Mouse (Mus musculus) right cerebral cortex, postnatal 4 days (tissue): ENCODE measurements at regions not wholly inside any gene's neighbourhood (a gene's known extent, or its start where the extent isn't known, plus 50 kb on each side); places are given as distances from the start of the nearest gene placed in this dataset.
A peak's percentile ranks its signal among the peaks of the same experiment; 100 is the strongest.
"Not testable (repeated sequence)": the region's sequence is repeated elsewhere in the genome, so short reads cannot be mapped to it uniquely, and the experiment has no call there.

Experiments used
- DNase-seq: peaks from one replicate; pipeline ENCODE4 v3.0.0-alpha.2; 2022

GRCm38 (mm10) chr10:120726369-120726768, 172.5 kb downstream of the Msrb3 start:
- DNase-seq = no peak

GRCm38 (mm10) chr10:120721956-120722532, 176.9 kb downstream of the Msrb3 start:
- DNase-seq = no peak

GRCm38 (mm10) chr10:120720981-120721380, 177.9 kb downstream of the Msrb3 start:
- DNase-seq = no peak

DNA sequence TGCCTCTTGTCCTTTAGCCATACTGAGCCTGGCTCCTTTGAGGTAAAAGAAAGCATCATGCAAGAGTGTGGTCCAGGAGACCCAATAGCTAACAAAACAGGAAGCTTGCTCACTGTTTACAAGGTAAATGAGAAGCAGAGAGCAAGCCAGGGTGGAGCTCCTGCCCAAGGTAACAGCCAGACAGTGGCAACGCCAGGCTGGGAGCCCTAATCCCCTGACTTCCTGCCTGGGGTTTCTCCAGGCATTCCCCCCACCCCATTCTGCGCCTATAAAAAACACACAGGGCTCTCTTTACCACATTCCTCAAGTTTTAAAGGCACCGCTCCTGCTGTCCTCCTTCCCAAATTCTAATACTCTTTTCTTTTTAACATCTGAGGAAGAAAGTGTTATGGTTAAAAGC, 178.8 kb downstream of the Msrb3 start:
- DNase-seq = no peak

- DNase-seq = no peak
Measured at GRCm38 (mm10) chr10:120717159-120717567, 181.7 kb downstream of the Msrb3 start.

GRCm38 (mm10) chr10:120716391-120716790, 182.5 kb downstream of the Msrb3 start:
- DNase-seq = no peak

- DNase-seq = peak; percentile 10
Measured at GRCm38 (mm10) chr10:120707771-120708750, 190.8 kb downstream of the Msrb3 start.

DNA sequence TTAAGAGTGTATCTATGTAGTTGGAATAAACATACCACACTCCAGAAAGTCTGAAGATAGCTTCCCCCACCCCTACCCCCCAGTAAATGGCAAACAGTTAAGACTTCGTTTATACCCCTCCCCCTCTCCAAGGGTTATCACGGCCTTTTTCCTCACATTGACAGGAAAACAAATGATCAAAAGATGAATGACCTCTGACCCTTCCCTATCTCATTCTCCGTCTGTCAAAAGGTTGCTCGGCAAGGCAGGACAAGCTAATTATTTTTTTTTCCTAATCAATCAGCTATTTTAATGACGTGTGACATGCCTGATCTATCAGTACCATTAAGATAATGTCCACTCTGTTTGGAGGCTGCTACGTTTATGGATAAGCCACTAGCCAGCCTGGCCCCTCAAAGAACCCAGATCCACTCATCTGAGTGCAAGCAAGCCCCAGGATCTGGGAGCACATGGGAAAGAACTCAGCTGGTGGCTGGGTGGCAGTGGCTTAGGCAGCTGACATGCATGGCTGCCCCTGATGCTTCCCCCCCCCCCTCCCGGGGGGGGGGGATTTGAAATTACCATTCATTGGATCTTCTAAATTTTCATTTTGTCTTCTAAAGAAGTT, 192.1 kb downstream of the Msrb3 start:
- DNase-seq = no peak

GRCm38 (mm10) chr10:120701833-120702232, 197.1 kb downstream of the Msrb3 start:
- peak; percentile 77 for DNase-seq

DNA sequence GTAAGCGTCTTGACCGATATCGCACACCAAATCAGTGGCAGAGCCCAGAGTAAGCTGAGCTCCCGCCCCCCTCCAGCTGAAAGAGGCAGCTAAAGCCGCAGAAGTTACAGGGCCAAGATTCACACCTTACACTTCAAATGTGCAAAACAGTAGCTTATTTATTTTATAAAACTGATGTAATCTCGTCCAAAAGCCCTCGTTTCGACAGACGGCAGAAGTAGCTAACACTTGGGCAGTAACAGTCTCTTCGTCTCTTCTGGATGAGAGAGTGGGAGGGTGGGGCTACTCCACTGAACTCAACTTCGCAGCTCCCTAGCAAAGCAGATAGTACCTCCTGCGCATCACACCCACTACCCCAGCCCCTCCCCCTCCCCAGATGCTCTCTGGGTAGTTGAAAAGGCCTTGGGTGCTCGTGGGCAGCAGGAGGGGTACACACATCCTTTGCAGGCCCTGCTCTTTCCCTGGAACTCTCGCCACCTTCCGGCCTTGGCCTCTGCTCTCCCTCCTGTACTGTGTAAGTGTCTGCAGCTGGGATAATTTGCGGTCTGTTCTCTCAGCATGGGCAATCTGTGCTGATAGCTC, 201.5 kb downstream of the Msrb3 start:
- DNase-seq = no peak

- no peak for DNase-seq
Measured at GRCm38 (mm10) chr10:120696481-120696880, 202.4 kb downstream of the Msrb3 start.

- no peak for DNase-seq
Measured at GRCm38 (mm10) chr10:120694472-120694871, 204.4 kb downstream of the Msrb3 start.

DNA sequence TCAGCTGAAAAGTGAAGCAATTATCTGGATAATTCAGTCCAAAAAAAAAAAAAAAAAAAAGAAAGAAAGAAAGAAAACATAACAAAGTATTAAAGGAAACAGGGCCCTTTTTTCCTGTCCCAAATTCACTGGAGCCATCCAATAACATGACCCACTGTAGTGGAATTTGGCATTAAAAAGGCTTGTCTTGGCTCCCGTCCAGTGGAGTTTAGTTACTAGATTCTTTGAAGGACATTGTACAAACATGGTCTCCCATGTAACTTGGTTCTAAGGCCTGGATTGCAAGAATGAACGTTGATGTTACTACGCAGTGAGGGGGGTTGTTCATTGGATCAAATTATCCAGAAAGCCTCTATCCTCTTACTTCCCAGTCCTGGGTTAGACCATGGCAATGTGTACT, 207.4 kb downstream of the Msrb3 start:
- DNase-seq = peak; percentile 19

DNA sequence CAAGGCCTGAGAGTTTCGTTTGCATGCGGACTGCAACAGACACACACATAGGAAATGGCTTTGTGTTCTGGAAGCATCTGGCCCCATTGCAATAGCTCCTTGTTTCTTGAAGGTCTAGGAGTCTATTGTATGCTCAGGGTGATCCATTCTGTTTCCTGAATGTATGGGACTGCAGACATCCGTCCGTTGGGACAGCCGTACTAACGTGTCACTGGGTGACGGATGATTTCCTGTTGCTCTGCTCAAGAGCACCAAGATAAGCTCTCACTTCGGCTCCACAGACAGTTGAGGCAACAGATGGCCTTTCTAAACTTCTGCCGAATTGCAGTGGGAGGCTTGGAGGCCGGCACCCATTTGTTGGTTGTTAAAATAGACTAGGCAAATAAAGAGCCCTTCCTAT, 209.9 kb upstream of the Hmga2 start:
- DNase-seq = no peak

DNA sequence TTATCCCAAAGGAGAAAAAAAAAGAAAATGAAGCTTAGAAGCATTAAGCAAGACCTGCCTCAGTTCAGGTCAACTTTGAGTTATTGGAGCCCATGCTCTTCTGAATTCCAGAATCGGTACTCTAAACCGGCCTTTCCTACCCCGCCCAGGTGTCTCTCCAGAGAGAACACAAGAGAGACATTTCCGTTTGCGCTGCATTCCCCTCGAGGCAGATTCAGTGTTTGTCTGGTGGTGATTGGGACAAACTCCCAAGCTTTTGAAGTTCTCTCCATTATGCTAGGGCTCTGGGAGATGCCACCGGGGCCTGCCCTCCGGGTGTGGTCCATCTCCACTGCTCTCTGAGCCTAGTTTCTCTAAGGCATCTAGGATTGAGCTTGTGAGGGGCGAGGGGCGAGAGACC, 205.8 kb upstream of the Hmga2 start:
- DNase-seq = no peak

GRCm38 (mm10) chr10:120679982-120680381, 203.7 kb upstream of the Hmga2 start:
- no peak for DNase-seq

- no peak for DNase-seq
Measured at GRCm38 (mm10) chr10:120678277-120678676, 202.0 kb upstream of the Hmga2 start.

GRCm38 (mm10) chr10:120675369-120675768, 199.1 kb upstream of the Hmga2 start:
- no peak for DNase-seq

DNA sequence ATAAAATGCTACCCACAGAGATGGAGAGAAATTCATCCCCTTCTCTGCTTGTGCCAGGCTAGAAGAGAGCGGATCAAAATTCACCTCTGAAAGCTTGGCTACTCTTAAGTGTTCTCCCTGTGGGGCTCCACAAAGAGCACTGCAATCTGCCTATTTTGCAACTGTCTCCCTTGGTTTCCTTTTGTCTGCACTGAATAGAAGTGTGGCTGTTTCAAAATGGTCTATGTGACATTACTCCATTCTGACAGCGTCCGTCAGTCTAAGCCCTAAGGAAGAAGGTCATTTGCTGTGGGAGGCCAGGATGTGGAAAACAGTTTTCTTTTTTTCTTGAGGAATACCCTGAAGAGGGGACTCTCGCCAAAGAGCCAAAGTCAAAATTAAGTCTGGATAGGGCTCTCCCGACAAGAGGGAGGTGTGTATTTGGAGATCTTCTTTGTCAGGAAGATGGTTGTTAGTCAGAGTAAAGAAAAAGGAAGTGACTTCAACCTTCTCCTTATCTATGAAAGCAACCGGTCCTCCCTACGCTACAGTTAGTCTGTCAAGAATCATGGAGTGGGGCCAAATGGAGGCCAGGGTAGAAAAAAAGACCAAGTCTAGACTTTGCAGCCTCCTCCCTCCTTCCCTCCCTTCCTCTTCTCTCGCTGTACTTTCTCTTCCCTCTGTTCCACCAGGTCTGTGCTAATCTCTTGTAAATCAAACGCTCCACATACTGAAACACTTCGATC, 198.2 kb upstream of the Hmga2 start:
- no peak for DNase-seq

- DNase-seq = not testable (repeated sequence)
Measured at GRCm38 (mm10) chr10:120667678-120668031, 191.4 kb upstream of the Hmga2 start.

- DNase-seq = peak; percentile 48
Measured at GRCm38 (mm10) chr10:120666985-120667677, 190.9 kb upstream of the Hmga2 start.

- no peak for DNase-seq
Measured at GRCm38 (mm10) chr10:120666202-120666860, 190.1 kb upstream of the Hmga2 start.
